Mouse (Mus musculus) erythroid progenitor cell, adult 5-6 weeks (primary cell): ENCODE data around the gene Cmtm2a. TPM values are rescaled to one million over a fixed set of nuclear protein-coding genes. Genes with fewer than 3 reads are reported as not detected.
"Not testable (repeated sequence)": the region's sequence is repeated elsewhere in the genome, so short reads cannot be mapped to it uniquely, and the experiment has no call there.

Experiments used
- ATAC-seq: replicated peaks from 2 replicates; pipeline ENCODE4 v1.8.0; 2016; ENCODE audit warnings: moderate number of reproducible peaks, mild to moderate bottlenecking, moderate TSS enrichment, inconsistent platforms; ENCODE audit not compliant: poor library complexity, low FRiP score, severe bottlenecking
- total RNA-seq, 2 experiments: library from RNA; stranded (forward) in 1 of 2; stranded (reverse) in 1 of 2; fragments of 150-400 nt in 1 of 2; fragments of 186-747, 209-891 nt in 1 of 2; gene quantifications; 2 replicates each; pipeline versions ENCODE4 v1.2.3 to v1.2.4; 2015 to 2017; ENCODE audit warnings: low replicate concordance in 2 of 2

Cmtm2a gene
- total RNA-seq, 2 experiments from 2014 or later, result not detected

DNA sequence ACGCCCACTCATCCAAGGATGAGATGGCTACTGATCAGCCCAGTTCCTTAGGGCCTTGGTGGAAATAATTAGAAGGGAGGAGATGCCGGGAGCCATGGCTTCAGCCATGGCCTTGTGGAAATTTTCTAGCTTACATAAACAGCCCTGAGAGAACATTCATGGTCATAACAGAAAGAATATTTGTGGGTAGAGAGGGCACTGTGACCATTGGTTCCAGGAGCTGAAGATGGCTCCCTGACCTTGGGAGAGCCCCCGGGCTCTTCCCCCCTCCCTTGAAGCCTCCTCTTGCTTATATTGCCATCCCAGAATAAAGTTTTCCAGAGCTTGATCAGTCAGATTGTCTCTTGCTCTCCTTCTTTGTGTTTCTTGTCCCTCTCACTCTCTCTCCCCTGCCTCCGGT is 9.6 kb upstream of the Cmtm2a start:
- not testable (repeated sequence) for ATAC-seq

DNA sequence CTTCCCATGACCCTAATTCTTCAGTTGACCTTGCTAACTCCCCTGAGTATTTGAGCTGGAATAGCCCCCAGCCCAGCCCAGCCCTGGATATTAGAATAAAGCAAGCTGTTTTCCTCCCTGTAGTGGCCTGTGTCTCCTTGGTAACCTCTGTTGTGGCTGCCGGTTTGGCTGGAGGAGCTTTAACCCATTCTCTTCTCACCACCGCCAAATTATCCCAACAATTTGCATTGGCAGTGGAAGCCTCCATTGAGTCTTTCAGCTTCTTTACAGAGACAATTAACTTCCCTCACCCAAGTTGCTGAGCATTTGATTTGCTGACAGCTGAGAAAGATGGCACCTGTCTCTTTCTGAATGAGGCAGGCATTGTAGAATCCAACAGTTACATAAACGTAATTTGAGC is 8.6 kb upstream of the Cmtm2a start:
- ATAC-seq, result not testable (repeated sequence)

DNA sequence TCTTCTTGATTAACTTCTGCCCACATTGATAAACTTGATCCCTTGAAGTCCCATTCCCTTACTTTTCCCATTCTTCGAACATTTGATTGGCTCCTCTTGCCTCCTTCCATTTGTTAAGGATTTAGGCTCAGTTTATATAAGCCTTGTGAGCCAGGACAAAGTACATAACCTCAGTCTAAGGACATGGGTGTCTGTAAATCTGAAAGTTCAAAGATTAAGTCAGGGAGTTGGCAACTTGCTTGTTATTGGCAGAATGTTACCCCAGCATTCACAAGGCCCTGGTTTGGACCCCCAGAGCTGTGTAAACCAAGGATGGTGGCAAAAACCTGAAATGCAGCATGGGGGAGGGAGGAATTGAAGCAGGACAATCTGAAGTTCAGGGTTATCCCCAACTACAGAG is 1.4 kb upstream of the Cmtm2a start:
- ATAC-seq, result no peak

- ATAC-seq, result no peak
Observed at GRCm38 (mm10) chr8:104268937-104269440, 24.0 kb downstream of the Cmtm2a start.

- no peak for ATAC-seq
Observed at GRCm38 (mm10) chr8:104268368-104268767, 24.6 kb downstream of the Cmtm2a start.

- not testable (repeated sequence) for ATAC-seq
Observed at GRCm38 (mm10) chr8:104264271-104264935, 28.6 kb downstream of the Cmtm2a start.

DNA sequence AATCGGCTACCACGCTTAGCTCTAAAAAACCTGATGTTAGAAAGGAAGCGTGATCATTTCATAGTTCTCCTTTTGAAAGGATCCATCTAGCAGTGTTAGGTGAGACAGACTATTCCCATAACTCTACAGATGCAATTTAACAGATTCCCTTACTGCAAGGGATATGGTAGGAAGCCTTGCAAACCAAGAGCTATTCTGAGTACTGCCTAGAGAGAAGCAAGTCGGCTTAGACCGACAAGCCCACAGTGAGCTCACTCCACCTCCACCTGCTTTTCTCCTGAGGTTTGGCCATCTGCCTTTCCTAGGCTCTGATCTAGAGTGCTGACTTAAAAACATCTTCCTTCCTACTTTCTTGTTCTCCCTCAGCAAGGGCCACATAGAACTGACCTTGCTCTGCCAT is 31.2 kb downstream of the Cmtm2a start:
- ATAC-seq, result not testable (repeated sequence)

DNA sequence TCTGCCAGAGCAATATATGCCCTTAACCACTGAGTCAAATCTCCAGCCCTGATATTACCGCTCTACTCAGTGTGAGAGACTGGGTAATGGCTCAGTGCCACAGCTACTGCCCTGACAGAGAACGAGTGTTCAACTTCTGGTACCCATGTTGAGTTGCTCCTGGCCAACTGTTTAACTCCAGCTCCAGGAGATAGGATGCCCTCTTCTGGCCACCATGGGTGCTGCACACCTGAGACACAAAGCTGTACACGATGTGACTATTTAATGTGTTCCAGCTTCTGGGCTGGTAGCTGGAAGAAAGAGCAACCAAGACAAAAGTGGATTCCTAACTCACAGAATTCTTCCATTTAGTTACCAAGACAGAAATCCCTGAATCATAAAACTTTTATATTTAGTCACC is 40.0 kb downstream of the Cmtm2a start:
- 0 out of 2 replicates have a peak, but pooled peaks have one; percentile 31 for ATAC-seq

DNA sequence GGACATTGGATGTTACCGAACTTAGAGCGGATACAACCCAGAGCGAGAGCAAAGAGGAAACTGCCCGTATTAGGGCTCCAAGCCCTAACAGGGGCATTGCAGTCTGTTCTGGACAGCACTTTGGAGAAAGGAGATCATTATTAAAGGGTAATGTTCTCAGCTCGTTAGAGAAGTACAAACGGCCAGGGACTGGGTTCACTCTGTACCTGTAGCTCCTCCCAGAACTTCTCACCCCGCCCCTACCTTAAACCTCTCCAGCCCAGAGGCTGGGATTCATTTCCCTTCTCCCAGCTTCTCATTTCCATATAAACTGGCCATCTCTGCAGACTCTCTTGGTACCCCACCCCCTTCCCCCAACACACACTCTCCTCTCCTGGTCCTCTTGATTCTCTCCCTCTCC is 41.5 kb downstream of the Cmtm2a start:
- ATAC-seq, result peak; percentile 33; the same call in 1 of the 2 replicates

DNA sequence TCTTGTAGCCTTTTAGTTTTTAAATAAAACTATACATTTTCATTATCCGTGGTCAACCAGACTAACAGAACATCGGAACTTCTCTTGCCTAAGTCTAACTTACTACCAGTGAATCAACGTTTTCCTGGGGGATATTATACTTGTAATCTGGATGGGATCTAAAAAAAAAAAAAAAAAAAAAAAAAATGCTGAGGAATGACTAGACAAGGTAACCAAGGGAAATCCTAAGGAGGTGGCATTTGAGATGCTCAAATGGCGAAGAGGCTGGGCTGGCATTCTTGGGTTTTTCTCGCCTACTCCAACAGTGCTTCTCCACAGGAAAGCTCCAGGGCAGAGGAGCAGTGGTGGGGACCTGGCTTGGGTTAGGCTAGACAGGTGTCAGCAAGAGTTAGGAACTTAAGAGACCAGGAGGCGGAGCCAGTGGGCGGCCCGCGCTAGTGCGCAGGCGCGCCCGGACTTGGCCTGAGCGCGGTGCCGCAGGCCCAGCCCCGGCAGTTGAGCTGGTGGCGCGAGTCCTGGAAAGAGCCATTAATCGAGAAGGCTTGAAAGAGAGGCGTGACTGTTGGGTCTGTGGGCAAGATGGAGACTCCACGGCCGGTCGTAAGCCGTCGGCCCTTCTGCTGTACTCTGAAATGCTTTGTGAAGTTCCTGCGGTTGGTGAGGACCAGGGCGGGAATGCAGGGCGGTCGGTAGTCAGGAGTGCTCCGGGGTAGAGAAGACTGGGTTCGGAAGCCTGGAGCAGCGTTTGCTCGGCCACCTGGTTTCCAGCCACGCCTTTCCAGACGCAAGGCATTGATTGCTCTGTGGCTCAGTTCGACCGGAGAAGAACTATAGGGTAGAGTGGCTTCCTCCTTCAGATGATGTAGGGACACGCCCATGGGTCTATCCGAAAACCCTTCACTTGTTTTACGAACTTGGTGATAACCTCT is 42.3 kb downstream of the Cmtm2a start, which contains the start of gene Cklf:
Cklf (plus strand) TSS at position 423 of the 929 bp plus-strand sequence.
- peak; percentile 86 for ATAC-seq

DNA sequence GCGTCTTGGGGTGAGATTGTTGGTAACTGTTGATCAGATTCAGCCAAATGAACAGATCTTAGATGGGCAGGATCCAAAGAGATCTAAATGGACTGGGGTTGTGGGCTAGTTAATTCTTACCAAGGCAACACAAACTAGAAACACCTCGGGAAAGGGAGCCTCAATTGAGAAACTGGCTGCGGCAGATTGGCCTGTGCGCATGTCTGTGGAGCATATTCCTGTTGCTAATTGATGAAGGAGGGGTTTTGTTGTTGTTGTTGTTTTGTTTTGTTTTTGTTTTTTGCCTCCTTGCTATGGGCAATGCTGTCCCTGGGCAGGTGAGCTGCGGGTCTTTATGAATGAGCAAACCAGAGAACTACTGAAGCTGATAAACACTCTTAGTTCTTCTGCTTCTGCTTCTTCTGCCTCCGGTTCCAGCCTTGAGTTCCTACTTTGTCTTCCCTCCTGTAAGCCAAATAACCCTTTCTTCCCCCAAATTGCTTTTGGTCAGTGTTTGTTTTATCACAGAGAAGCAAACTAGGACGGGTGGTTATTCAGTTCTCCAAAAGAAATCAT is 43.5 kb downstream of the Cmtm2a start:
- no peak for ATAC-seq

- peak; percentile 77 for ATAC-seq
Observed at GRCm38 (mm10) chr8:104248276-104248675, 44.7 kb downstream of the Cmtm2a start, which contains the start of gene Tk2. Gene Tk2, minus strand, starts transcription at chr8:104248558.

GRCm38 (mm10) chr8:104247908-104248275 is 45.1 kb downstream of the Cmtm2a start:
- ATAC-seq, result no peak

- no peak for ATAC-seq
Observed at GRCm38 (mm10) chr8:104247054-104247907, 45.7 kb downstream of the Cmtm2a start.

DNA sequence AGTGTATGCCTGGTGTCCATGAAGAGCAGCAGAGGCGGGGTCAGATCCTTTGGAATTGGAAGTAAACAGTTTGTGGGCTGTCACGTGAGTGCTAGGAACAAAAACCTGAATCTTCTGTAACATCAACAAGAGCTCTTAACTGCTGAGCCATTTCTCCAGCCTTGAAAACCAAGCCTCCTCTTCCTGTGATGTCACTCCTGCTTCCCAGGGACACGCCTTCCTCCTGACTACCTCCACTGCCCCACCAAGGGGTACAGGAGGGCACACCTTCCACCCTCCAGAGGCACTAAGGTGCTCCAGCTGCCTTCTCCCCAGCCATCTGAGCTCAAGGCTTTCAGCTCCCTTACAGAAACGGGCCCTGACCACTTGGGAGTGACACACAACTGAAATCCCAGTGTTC is 46.4 kb downstream of the Cmtm2a start:
- ATAC-seq, result no peak

GRCm38 (mm10) chr8:104242038-104242644 is 50.8 kb downstream of the Cmtm2a start:
- no peak for ATAC-seq

DNA sequence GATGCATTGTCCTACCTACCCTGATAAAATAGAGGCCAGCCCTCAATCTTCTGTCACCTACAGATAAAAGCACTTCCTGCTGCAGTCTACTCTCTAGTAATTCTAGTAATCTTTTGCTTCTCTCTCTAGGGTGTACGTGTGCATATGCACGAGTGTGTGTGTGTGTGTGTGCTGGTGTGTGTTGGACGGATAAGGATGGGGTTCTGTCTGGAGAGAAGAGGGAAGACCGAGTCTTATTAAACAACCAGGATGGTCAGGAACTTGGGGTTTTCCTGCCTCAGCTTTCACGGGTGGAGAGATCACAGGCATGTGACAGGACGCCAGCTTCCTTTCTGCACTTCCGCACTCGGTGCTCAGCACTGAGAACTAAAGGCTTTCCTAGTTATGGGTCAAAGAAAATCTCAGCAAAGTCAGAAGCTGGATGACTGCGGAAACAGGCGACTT is 53.5 kb downstream of the Cmtm2a start:
- ATAC-seq, result no peak

DNA sequence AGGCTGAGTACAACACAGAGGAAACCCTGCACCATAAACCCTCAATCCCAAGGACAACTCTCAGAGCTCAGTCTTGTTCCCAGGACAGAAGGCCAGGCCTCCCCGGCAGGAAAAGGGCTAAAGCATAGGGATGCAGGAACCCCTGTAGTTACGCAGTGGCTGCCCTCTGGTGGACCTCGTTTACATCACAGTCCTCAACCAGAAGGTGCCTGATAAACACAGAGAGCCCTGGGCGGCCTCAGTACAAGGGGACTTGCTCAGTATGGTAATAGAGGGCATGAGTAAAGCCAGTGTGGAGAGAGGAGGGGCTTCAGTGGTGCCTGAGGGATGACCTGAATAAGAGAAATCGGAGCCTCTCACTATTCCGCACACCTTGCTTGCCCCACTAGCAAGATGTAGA is 58.4 kb downstream of the Cmtm2a start:
- ATAC-seq, result no peak

DNA sequence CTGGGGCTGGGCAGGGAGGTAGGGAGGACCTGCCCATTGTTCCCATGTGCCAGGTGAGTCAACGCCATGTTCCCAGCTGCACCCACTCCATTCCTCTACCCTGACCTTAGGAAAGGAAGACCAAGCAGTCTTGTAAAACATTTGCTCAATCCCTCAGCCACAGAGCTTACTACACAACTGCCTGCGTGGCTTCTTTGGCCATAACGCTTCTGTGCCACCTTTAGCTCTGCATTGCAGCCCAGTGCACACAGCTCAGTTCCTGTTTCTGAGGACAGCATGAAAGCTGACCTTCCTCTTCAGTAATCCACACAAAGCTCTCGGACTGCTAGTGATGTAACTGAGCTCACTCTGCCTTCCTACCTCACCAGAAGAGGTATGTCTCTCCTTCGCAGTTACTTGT is 60.1 kb downstream of the Cmtm2a start:
- ATAC-seq, result no peak
